Mouse (Mus musculus) lung, postnatal 0 days (tissue): ENCODE results near the gene Cd300lf.

Experiments used
- CTCF ChIP-seq: IDR thresholded peaks from 2 replicates; pipeline ENCODE4 v1.5.1; 2016; ENCODE audit warnings: antibody characterized with exemption, mild to moderate bottlenecking
- EP300 ChIP-seq: IDR thresholded peaks from 2 replicates; pipeline ENCODE4 v1.6.1; 2016; ENCODE audit warnings: antibody characterized with exemption, mild to moderate bottlenecking, control low read depth

GRCm38 (mm10) chr11:115104769-115105563 lies 28.8 kb downstream of the Cd300lf start:
- TF ChIP-seq CTCF (no peak), EP300 (no peak)
